Mouse (Mus musculus) forebrain, embryonic 14.5 days (tissue): Measurements from ENCODE around the gene Gm7233. TPM values are rescaled to one million over a fixed set of nuclear protein-coding genes. Genes with fewer than 3 reads are reported as not detected.
"Not testable (repeated sequence)": the region's sequence is repeated elsewhere in the genome, so short reads cannot be mapped to it uniquely, and the experiment has no call there.

Experiments used
- ATAC-seq: fragments of 200-750 bp; cut with Nextera tagmentation; 2 replicates; pipeline ENCODE4 v1.8.0; 2017; ENCODE audit warnings: mild to moderate bottlenecking, moderate library complexity
- DNase-seq: peaks from one replicate; pipeline ENCODE4 v3.0.0-alpha.2; 2015; ENCODE audit warnings: low spot score
- H3K27ac ChIP-seq: fragments of 300-500 bp; sonication (generic); 2 replicates; pipeline ENCODE4 v1.5.1; 2014; ENCODE audit warnings: low read depth, mild to moderate bottlenecking, control low read depth, low read length, moderate library complexity
- H3K27me3 ChIP-seq: fragments of 300-500 bp; sonication (generic); replicated peaks from 2 replicates; pipeline ENCODE4 v1.6.1; 2014; ENCODE audit warnings: low read length, control low read depth, mixed read lengths; ENCODE audit not compliant: control insufficient read depth, insufficient read depth
- H3K36me3 ChIP-seq: fragments of 300-500 bp; sonication (generic); 2 replicates; pipeline ENCODE4 v1.6.1; 2014; ENCODE audit warnings: low read length, control low read depth; ENCODE audit not compliant: control insufficient read depth, insufficient read depth
- H3K4me1 ChIP-seq: fragments of 300-500 bp; sonication (generic); 2 replicates; pipeline ENCODE4 v1.6.1; 2014; ENCODE audit warnings: antibody characterized with exemption, low read length, control low read depth; ENCODE audit not compliant: control insufficient read depth, insufficient read depth
- H3K4me2 ChIP-seq: fragments of 300-500 bp; sonication (generic); 2 replicates; pipeline ENCODE4 v1.6.1; 2014; ENCODE audit warnings: mild to moderate bottlenecking, control low read depth, low read length
- H3K4me3 ChIP-seq: fragments of 300-500 bp; sonication (generic); 2 replicates; pipeline ENCODE4 v1.5.1; 2014; ENCODE audit warnings: low read depth, low read length, control low read depth
- H3K9ac ChIP-seq: fragments of 300-500 bp; sonication (generic); 2 replicates; pipeline ENCODE4 v1.6.1; 2014; ENCODE audit warnings: mild to moderate bottlenecking, low read length, control low read depth, moderate library complexity
- H3K9me3 ChIP-seq: fragments of 300-500 bp; sonication (generic); replicated peaks from 2 replicates; pipeline ENCODE4 v1.6.1; 2016; ENCODE audit warnings: low read length, control low read depth, mixed read lengths; ENCODE audit not compliant: control insufficient read depth
- WGBS: fragments of 180-500 bp; shearing (Covaris S2); extraction: QIAGEN DNeasy Blood & Tissue Kit; methylation state at CpG from one replicate; pipeline ENCODE4 v1.1.7; 2014; 5-methylcytosine and 5-hydroxymethylcytosine counted together
- polyA plus RNA-seq: library from polyadenylated mRNA; unstranded; fragments of >200 nt; fragmentation: Nextera tagmentation; extraction: Ambion mirVana; gene quantifications from 2 replicates; pipeline ENCODE4 v1.2.1, GENCODE M21; 2014

The Gm7233 gene
- not detected in 2 replicates for polyA plus RNA-seq

- not testable (repeated sequence) for H3K4me2 ChIP-seq, H3K9ac ChIP-seq, H3K4me1 ChIP-seq, H3K9me3 ChIP-seq, H3K27ac ChIP-seq, ATAC-seq, H3K27me3 ChIP-seq, H3K4me3 ChIP-seq, H3K36me3 ChIP-seq, DNase-seq
- WGBS = 79% methylated on average over 4 of the region's 5 CpGs
Measured at GRCm38 (mm10) chr14:43179567-43179966, at the start of gene Gm7233. Gm7233 (plus strand) TSS chr14:43179867.

- H3K36me3 ChIP-seq, H3K27ac ChIP-seq, ATAC-seq, H3K4me2 ChIP-seq, H3K4me1 ChIP-seq, H3K9me3 ChIP-seq, H3K27me3 ChIP-seq, DNase-seq, H3K9ac ChIP-seq, H3K4me3 ChIP-seq: not testable (repeated sequence)
- WGBS = 59% methylated on average over 4 of the region's 4 CpGs
Measured at GRCm38 (mm10) chr14:43167189-43167588, 12.5 kb upstream of the Gm7233 start.

- H3K9me3 ChIP-seq, H3K4me3 ChIP-seq, ATAC-seq, DNase-seq, H3K27me3 ChIP-seq, H3K27ac ChIP-seq, H3K4me2 ChIP-seq, H3K36me3 ChIP-seq, H3K4me1 ChIP-seq, H3K9ac ChIP-seq: not testable (repeated sequence)
- WGBS = no CpG with 5 or more reads among the region's 10 CpGs
Measured at GRCm38 (mm10) chr14:43167942-43168341, 11.7 kb upstream of the Gm7233 start.

GRCm38 (mm10) chr14:43168573-43169170 lies 11.0 kb upstream of the Gm7233 start:
- H3K4me3 ChIP-seq, H3K9me3 ChIP-seq, H3K27me3 ChIP-seq, DNase-seq, H3K36me3 ChIP-seq, H3K9ac ChIP-seq, H3K27ac ChIP-seq, H3K4me2 ChIP-seq, ATAC-seq, H3K4me1 ChIP-seq: not testable (repeated sequence)
- 32% methylated on average over 1 of the region's 10 CpGs for WGBS

- H3K9ac ChIP-seq = not testable (repeated sequence)
Measured at GRCm38 (mm10) chr14:43235204-43235603, 55.5 kb downstream of the Gm7233 start, which contains the start of gene Gm8122. Gm8122 (minus strand) TSS chr14:43235304.

More at GRCm38 (mm10) chr14:43235204-43235603, 55.5 kb downstream of the Gm7233 start, which contains the start of gene Gm8122:
- H3K9me3 ChIP-seq, H3K4me2 ChIP-seq, H3K36me3 ChIP-seq, DNase-seq, H3K27ac ChIP-seq, H3K4me3 ChIP-seq, ATAC-seq, H3K27me3 ChIP-seq, H3K4me1 ChIP-seq: not testable (repeated sequence)
- 88% methylated on average over 3 of the region's 4 CpGs for WGBS

Other genes starting within 250 kb of the Gm7233 start
- not detected in 2 replicates for gene Gm8082, start 186.2 kb upstream of the Gm7233 start, polyA plus RNA-seq
- not detected in 2 replicates for gene Gm10376, start 164.2 kb upstream of the Gm7233 start, polyA plus RNA-seq
- not detected in 2 replicates for gene Gm8094, start 103.2 kb upstream of the Gm7233 start, polyA plus RNA-seq
- not detected in 2 replicates for gene Gm8104, start 79.3 kb upstream of the Gm7233 start, polyA plus RNA-seq
- gene Gm8122, start 55.4 kb downstream of the Gm7233 start, polyA plus RNA-seq = not detected in 2 replicates
- gene Gm8126, start 78.8 kb downstream of the Gm7233 start, polyA plus RNA-seq = not detected in 2 replicates
- not detected in 2 replicates for gene Gm9732, start 95.2 kb downstream of the Gm7233 start, polyA plus RNA-seq
- not detected in 2 replicates for gene Gm8127, start 114.0 kb downstream of the Gm7233 start, polyA plus RNA-seq
- gene 1700001F09Rik, start 167.9 kb downstream of the Gm7233 start, polyA plus RNA-seq = not detected in 2 replicates
- gene Gm8138, start 236.5 kb downstream of the Gm7233 start, polyA plus RNA-seq = not detected in 2 replicates